Mouse (Mus musculus): Measurements from ENCODE around the gene Dock9.

DNA sequence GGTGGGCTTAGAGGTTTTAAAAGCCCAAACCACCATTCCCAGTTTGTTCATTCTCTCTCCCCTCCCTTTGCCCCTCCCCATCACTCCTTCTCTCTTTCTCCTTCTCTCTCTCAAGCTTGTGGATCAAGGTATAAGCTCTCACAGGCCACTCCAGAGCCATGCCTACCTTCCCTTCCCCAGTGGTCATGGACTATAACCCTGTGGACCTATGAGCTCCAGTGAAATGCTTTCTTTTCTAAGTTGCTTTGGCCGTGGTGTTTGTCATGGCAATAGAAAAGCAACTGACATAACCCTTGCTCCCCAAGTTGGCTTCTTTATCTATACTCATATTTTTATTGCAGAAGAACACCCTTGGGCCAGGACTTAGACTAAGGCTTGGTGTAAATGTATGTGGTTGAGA is 299.8 kb downstream of the Dock9 start:
- TF ChIP-seq MAX (IDR thresholded peaks at IDR 0.05; ENCODE audit: low read depth) (no peak), POLR2A (IDR thresholded peaks at IDR 0.05; ENCODE audit: insufficient read length, low read depth) (no peak), TCF3 (IDR thresholded peaks at IDR 0.05; ENCODE audit: insufficient read length, low read depth) (no peak), MYOD1 (IDR thresholded peaks at IDR 0.05; ENCODE audit: control insufficient read depth in 1 of 3, insufficient read length in 2 of 3, low read depth in 2 of 3) (no peak), REST (IDR thresholded peaks at IDR 0.05; ENCODE audit: insufficient read depth, insufficient read length) (no peak), POLR2AphosphoS2 (IDR thresholded peaks at IDR 0.05; ENCODE audit: insufficient read length, low read depth) (no peak), USF1 (IDR thresholded peaks at IDR 0.05; ENCODE audit: low read depth) (no peak), CEBPB (IDR thresholded peaks at IDR 0.05; ENCODE audit: insufficient read depth, poor library complexity, severe bottlenecking) (no peak), MYOG (IDR thresholded peaks at IDR 0.05; ENCODE audit: control insufficient read depth in 1 of 3, insufficient read depth in 1 of 3, insufficient read length in 2 of 3, low read depth in 2 of 3) (no peak), TCF12 (IDR thresholded peaks at IDR 0.05; ENCODE audit: insufficient read depth, poor library complexity, severe bottlenecking) (no peak), SRF (IDR thresholded peaks at IDR 0.05; ENCODE audit: control insufficient read depth, insufficient read length, low read depth) (no peak), E2F4 (IDR thresholded peaks at IDR 0.05; ENCODE audit: insufficient read depth) (no peak)

Measured in myocyte (in vitro differentiated cells).